In genomic region chr1:64090566-64090965, GRCm38 (mm10) we compare ENCODE assay signal across 28 mouse cellular contexts. TPM values are rescaled to one million over a fixed set of nuclear protein-coding genes. Genes with fewer than 3 reads are reported as not detected.
DNase-seq lines count a peak whose midpoint lies in the region; ATAC-seq and TF ChIP-seq lines count a peak whose summit lies in the region.
"Had no signal": no experiment of that assay in that cellular context is flagged by ENCODE, and none has a peak within 500 bp of the region (broad histone marks: within the 10 kb centered on the region; RNA-seq: fewer than 3 reads in every experiment).

No protein-coding gene starts in this region.

- H3K79me2 ChIP-seq in myocyte (ENCODE audit: control insufficient read depth, insufficient read depth), result peaks cover 97% of the 10 kb centered on the region

- H3K9ac ChIP-seq in hindbrain, embryonic 13.5 days, result no peak overlapping the region
- H3K9ac ChIP-seq in hindbrain, embryonic 16.5 days (ENCODE audit: low read depth, low read length), result no peak overlapping the region
- H3K9ac ChIP-seq in liver, postnatal 0 days (replicated peaks), result no peak overlapping the region
- H3K9ac ChIP-seq: embryonic facial prominence, embryonic 15.5 days; forebrain, embryonic 12.5 days; forebrain, postnatal 0 days; heart, embryonic 12.5 days; intestine, embryonic 15.5 days; liver, embryonic 15.5 days; lung, embryonic 15.5 days; midbrain, embryonic 12.5 days; neural tube, embryonic 13.5 days had no signal

- no peak overlapping the region for H3ac ChIP-seq in myocyte (ENCODE audit: control insufficient read depth, insufficient read length)

- no peaks in the 10 kb centered on the region for H3K27me3 ChIP-seq in hindbrain, embryonic 13.5 days
- no peaks in the 10 kb centered on the region for H3K27me3 ChIP-seq in hindbrain, embryonic 16.5 days (replicated peaks; ENCODE audit: control insufficient read depth, insufficient read depth, low read length)
- no peaks in the 10 kb centered on the region for H3K27me3 ChIP-seq in myocyte (ENCODE audit: control insufficient read depth, insufficient read depth, insufficient read length)
- H3K27me3 ChIP-seq in liver, postnatal 0 days (ENCODE audit: insufficient read depth, low read length), result no peaks in the 10 kb centered on the region
- H3K27me3 ChIP-seq: embryonic facial prominence, embryonic 15.5 days; forebrain, embryonic 12.5 days; heart, embryonic 12.5 days; intestine, embryonic 15.5 days; liver, embryonic 15.5 days; lung, embryonic 15.5 days; megakaryocyte, embryonic 14.5 days; midbrain, embryonic 12.5 days; neural tube, embryonic 13.5 days; Patski had no signal

- ATAC-seq in hindbrain, embryonic 13.5 days (ENCODE audit: low FRiP score), result no peak
- ATAC-seq in hindbrain, embryonic 16.5 days, result no peak
- ATAC-seq in liver, postnatal 0 days, result no peak
- ATAC-seq: forebrain, postnatal 0 days; hindbrain, postnatal 0 days; intestine, embryonic 15.5 days; Patski had no signal

- peak overlapping the region; percentile 3 for H3K27ac ChIP-seq in hindbrain, embryonic 13.5 days
- no peak overlapping the region for H3K27ac ChIP-seq in hindbrain, embryonic 16.5 days (ENCODE audit: low read depth, low read length)
- H3K27ac ChIP-seq in liver, postnatal 0 days (ENCODE audit: low read depth), result no peak overlapping the region
- H3K27ac ChIP-seq: embryonic facial prominence, embryonic 10.5 days; embryonic facial prominence, embryonic 15.5 days; forebrain, embryonic 12.5 days; hindbrain, postnatal 0 days; intestine, embryonic 15.5 days; liver, embryonic 15.5 days; midbrain, embryonic 12.5 days; neural tube, embryonic 13.5 days had no signal

- H3K4me3 ChIP-seq in hindbrain, embryonic 13.5 days, result no peak overlapping the region
- H3K4me3 ChIP-seq in hindbrain, embryonic 16.5 days (ENCODE audit: low read length), result no peak overlapping the region
- no peak overlapping the region for H3K4me3 ChIP-seq in myocyte
- H3K4me3 ChIP-seq in liver, postnatal 0 days (ENCODE audit: low read depth, low read length), result no peak overlapping the region
- H3K4me3 ChIP-seq: embryonic facial prominence, embryonic 10.5 days; embryonic facial prominence, embryonic 15.5 days; forebrain, embryonic 12.5 days; heart, embryonic 12.5 days; hindbrain, embryonic 10.5 days; intestine, embryonic 15.5 days; liver, embryonic 15.5 days; lung, embryonic 15.5 days; midbrain, embryonic 12.5 days; neural tube, embryonic 13.5 days had no signal

- no peak for TF ChIP-seq POLR2A in myocyte (IDR thresholded peaks at IDR 0.05; ENCODE audit: insufficient read length, low read depth)

- no peak overlapping the region for H3K4me2 ChIP-seq in hindbrain, embryonic 13.5 days
- no peak overlapping the region for H3K4me2 ChIP-seq in hindbrain, embryonic 16.5 days (ENCODE audit: low read length)
- no peak overlapping the region for H3K4me2 ChIP-seq in myocyte (ENCODE audit: low read depth)
- no peak overlapping the region for H3K4me2 ChIP-seq in liver, postnatal 0 days (ENCODE audit: low read depth, low read length)
- H3K4me2 ChIP-seq: embryonic facial prominence, embryonic 15.5 days; forebrain, embryonic 12.5 days; heart, embryonic 12.5 days; intestine, embryonic 15.5 days; liver, embryonic 15.5 days; lung, embryonic 15.5 days; midbrain, embryonic 12.5 days; neural tube, embryonic 13.5 days had no signal

- no peaks in the 10 kb centered on the region for H3K36me3 ChIP-seq in hindbrain, embryonic 13.5 days
- H3K36me3 ChIP-seq in hindbrain, embryonic 16.5 days (ENCODE audit: control insufficient read depth, insufficient read depth, low read length), result no peaks in the 10 kb centered on the region
- no peaks in the 10 kb centered on the region for H3K36me3 ChIP-seq in myocyte (ENCODE audit: control insufficient read depth, insufficient read depth)
- H3K36me3 ChIP-seq in liver, postnatal 0 days (replicated peaks; ENCODE audit: insufficient read depth, low read length), result no peaks in the 10 kb centered on the region; the same call in 1 of the 2 replicates
- H3K36me3 ChIP-seq: embryonic facial prominence, embryonic 10.5 days; embryonic facial prominence, embryonic 15.5 days; forebrain, embryonic 12.5 days; G1E; hindbrain, embryonic 10.5 days; intestine, embryonic 15.5 days; liver, embryonic 15.5 days; lung, embryonic 15.5 days; midbrain, embryonic 12.5 days; neural tube, embryonic 13.5 days had no signal

- H3K4me1 ChIP-seq in hindbrain, embryonic 13.5 days (replicated peaks), result peaks cover 70% of the 10 kb centered on the region
- peaks cover 36% of the 10 kb centered on the region for H3K4me1 ChIP-seq in hindbrain, embryonic 16.5 days (ENCODE audit: control insufficient read depth, insufficient read depth, low read depth, low read length)
- peaks cover 19% of the 10 kb centered on the region for H3K4me1 ChIP-seq in liver, postnatal 0 days (ENCODE audit: insufficient read depth)

- no peak for TF ChIP-seq CTCF in liver, postnatal 0 days (IDR thresholded peaks at IDR 0.05; ENCODE audit: low read depth)

- no peak for TF ChIP-seq EP300 in liver, postnatal 0 days (IDR thresholded peaks at IDR 0.05; ENCODE audit: low read depth)

- H3K9me3 ChIP-seq in hindbrain, embryonic 13.5 days, result no peaks in the 10 kb centered on the region
- no peaks in the 10 kb centered on the region for H3K9me3 ChIP-seq in hindbrain, embryonic 16.5 days (ENCODE audit: control insufficient read depth, low read length)
- no peaks in the 10 kb centered on the region for H3K9me3 ChIP-seq in liver, postnatal 0 days (ENCODE audit: low read length)
- H3K9me3 ChIP-seq: embryonic facial prominence, embryonic 10.5 days; embryonic facial prominence, embryonic 15.5 days; forebrain, embryonic 12.5 days; G1E; heart, embryonic 12.5 days; hindbrain, embryonic 10.5 days; intestine, embryonic 15.5 days; liver, embryonic 15.5 days; lung, embryonic 15.5 days; megakaryocyte, embryonic 14.5 days; midbrain, embryonic 12.5 days; neural tube, embryonic 13.5 days had no signal

- DNase-seq in thymus, postnatal 25 days, result peak; percentile 51
- DNase-seq in kidney, postnatal 10 days, result no peak
- no peak for DNase-seq in liver, postnatal 0 days
- DNase-seq: adrenal gland, postnatal 10 days; cerebellum, adult 11-12 months; cerebellum, postnatal 25 days; forebrain, postnatal 0 days; gastrocnemius, postnatal 14 days; heart, adult 18-20 months; kidney, adult 2 months; liver had no signal

- WGBS in hindbrain, embryonic 13.5 days, result 74% methylated on average over 5 of the region's 5 CpGs
- 71% methylated on average over 5 of the region's 5 CpGs for WGBS in hindbrain, embryonic 16.5 days
- WGBS in liver, postnatal 0 days (ENCODE audit: insufficient replicate concordance), result 79% methylated on average over 5 of the region's 5 CpGs

TF ChIP-seq in myocyte, 11 proteins besides CTCF, POLR2A, EP300 and RAD21:
- TF ChIP-seq CEBPB (IDR thresholded peaks at IDR 0.05; ENCODE audit: insufficient read depth, poor library complexity, severe bottlenecking) (peak; percentile 28; the same call in 1 of the 2 replicates), MAX (IDR thresholded peaks at IDR 0.05; ENCODE audit: low read depth) (no peak)

RNA-seq across cellular contexts. Expression of gene Klf7, which starts 31.5 kb away (rescaled TPM):
- 93.3 and 100 TPM in 2 replicates for polyA plus RNA-seq in hindbrain, embryonic 13.5 days (2015; fragmentation: Nextera tagmentation; extraction: Ambion mirVana)
- 118 and 127 TPM in 2 replicates for polyA plus RNA-seq in hindbrain, embryonic 16.5 days (2015; fragmentation: Nextera tagmentation; extraction: Ambion mirVana)
- 3.9 TPM for polyA plus RNA-seq in myocyte (2012; fragmentation: generic; extraction: Trizol)
- polyA plus RNA-seq in liver, postnatal 0 days (2015; fragmentation: Nextera tagmentation; extraction: Ambion mirVana), result 4.8 and 5.4 TPM in 2 replicates
- polyA plus RNA-seq: G1E had no signal

Comparison
In these comparisons a context has a peak if more than half of its experiments do, and no peak if none do; other contexts are left out.
1. RNA of gene Klf7, which starts 31.5 kb away (polyA plus RNA-seq): 118 to 127 TPM in hindbrain, embryonic 16.5 days and 93.3 to 100 TPM in hindbrain, embryonic 13.5 days; 4.8 to 5.4 TPM in liver, postnatal 0 days and 3.9 TPM in myocyte (single experiment); every median in the first group is over 10 times any median in the second.